Mouse (Mus musculus): Measurements from ENCODE around the gene Nlrc5. TPM values are rescaled to one million over a fixed set of nuclear protein-coding genes. Genes with fewer than 3 reads are reported as not detected.

Nlrc5 gene
- polyA plus RNA-seq, 1 experiment from 2014 or later, result not detected

DNA sequence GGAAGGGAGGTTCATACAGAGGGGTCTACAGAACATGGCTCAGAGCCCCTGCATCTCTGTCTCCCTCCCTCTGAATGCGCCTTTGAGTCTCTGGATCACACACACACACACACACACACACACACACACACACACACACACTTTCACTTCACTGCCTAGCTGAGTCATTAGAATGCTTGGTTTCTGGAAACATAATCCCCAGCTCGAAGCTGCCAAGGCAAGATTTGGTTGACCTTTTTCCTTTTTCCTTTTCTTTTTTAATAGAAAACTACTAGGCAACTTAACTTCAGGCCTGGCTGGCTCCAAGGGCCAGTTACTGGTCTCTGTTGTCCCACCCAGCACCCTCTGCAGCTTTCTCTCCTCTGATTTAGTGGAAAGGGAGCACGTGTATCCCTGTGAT, 82.6 kb downstream of the Nlrc5 start:
- H3K9me3 ChIP-seq (replicated peaks; ENCODE audit: control insufficient read depth, low read length), result no peaks in the 10 kb centered on the region
- no peak overlapping the region for H3K4me3 ChIP-seq (ENCODE audit: low read depth, low read length)
- H3K4me1 ChIP-seq (ENCODE audit: control insufficient read depth, insufficient read depth, low read length), result no peaks in the 10 kb centered on the region; the same call in 1 of the 2 replicates
- no peaks in the 10 kb centered on the region for H3K36me3 ChIP-seq (ENCODE audit: control insufficient read depth, insufficient read depth, low read length)
- ATAC-seq (replicated peaks; ENCODE audit: insufficient number of reproducible peaks, low FRiP score, low TSS enrichment), result no peak
- 36% methylated on average over 3 of the region's 3 CpGs for WGBS (ENCODE audit: insufficient replicate concordance)
- H3K4me2 ChIP-seq, result no peak overlapping the region
- H3K27ac ChIP-seq (ENCODE audit: low read depth, low read length), result no peak overlapping the region
- no peak overlapping the region for H3K9ac ChIP-seq (ENCODE audit: low read depth, low read length)
- peaks cover 20% of the 10 kb centered on the region for H3K27me3 ChIP-seq (ENCODE audit: control insufficient read depth, insufficient read depth, low read length)

DNA sequence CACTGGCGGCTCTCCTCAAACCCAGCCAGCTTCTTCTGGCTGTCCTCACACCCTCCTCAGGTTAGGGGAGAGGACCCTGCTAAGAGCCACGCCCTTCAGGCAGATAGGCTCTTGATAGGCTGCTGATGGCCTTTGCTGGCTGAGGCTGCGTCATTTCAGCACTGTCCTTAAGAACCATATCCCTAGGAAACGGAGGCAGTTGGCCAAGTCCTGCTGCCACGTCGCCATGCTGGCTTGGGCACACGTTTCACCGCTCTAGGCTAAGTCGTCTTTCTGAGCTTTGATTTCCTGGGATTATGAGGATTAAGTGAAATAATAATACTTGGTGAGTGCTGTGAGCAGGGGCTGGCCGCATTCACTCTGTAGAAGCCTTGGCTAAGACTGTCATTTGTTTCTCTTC, 84.2 kb downstream of the Nlrc5 start:
- no peaks in the 10 kb centered on the region; the same call in 1 of the 2 replicates for H3K4me1 ChIP-seq (ENCODE audit: control insufficient read depth, insufficient read depth, low read length)
- ATAC-seq (replicated peaks; ENCODE audit: insufficient number of reproducible peaks, low FRiP score, low TSS enrichment), result no peak
- H3K4me2 ChIP-seq, result no peak overlapping the region
- H3K9me3 ChIP-seq (replicated peaks; ENCODE audit: control insufficient read depth, low read length), result no peaks in the 10 kb centered on the region
- no peak overlapping the region for H3K27ac ChIP-seq (ENCODE audit: low read depth, low read length)
- 70% methylated on average over 10 of the region's 10 CpGs for WGBS (ENCODE audit: insufficient replicate concordance)
- no peak overlapping the region for H3K4me3 ChIP-seq (ENCODE audit: low read depth, low read length)
- no peaks in the 10 kb centered on the region for H3K36me3 ChIP-seq (ENCODE audit: control insufficient read depth, insufficient read depth, low read length)
- peaks cover 24% of the 10 kb centered on the region for H3K27me3 ChIP-seq (ENCODE audit: control insufficient read depth, insufficient read depth, low read length)
- no peak overlapping the region for H3K9ac ChIP-seq (ENCODE audit: low read depth, low read length)

- WGBS (ENCODE audit: insufficient replicate concordance), result 84% methylated on average over 5 of the region's 5 CpGs
- no peak overlapping the region for H3K4me3 ChIP-seq (ENCODE audit: low read depth, low read length)
- peaks cover 23% of the 10 kb centered on the region for H3K27me3 ChIP-seq (ENCODE audit: control insufficient read depth, insufficient read depth, low read length)
- H3K9ac ChIP-seq (ENCODE audit: low read depth, low read length), result no peak overlapping the region
- no peaks in the 10 kb centered on the region; the same call in 1 of the 2 replicates for H3K4me1 ChIP-seq (ENCODE audit: control insufficient read depth, insufficient read depth, low read length)
- no peak overlapping the region for H3K4me2 ChIP-seq
- no peaks in the 10 kb centered on the region for H3K9me3 ChIP-seq (replicated peaks; ENCODE audit: control insufficient read depth, low read length)
- no peaks in the 10 kb centered on the region for H3K36me3 ChIP-seq (ENCODE audit: control insufficient read depth, insufficient read depth, low read length)
- no peak overlapping the region for H3K27ac ChIP-seq (ENCODE audit: low read depth, low read length)
- ATAC-seq (replicated peaks; ENCODE audit: insufficient number of reproducible peaks, low FRiP score, low TSS enrichment), result no peak
Measured at GRCm38 (mm10) chr8:94519021-94519420, 84.9 kb downstream of the Nlrc5 start.

DNA sequence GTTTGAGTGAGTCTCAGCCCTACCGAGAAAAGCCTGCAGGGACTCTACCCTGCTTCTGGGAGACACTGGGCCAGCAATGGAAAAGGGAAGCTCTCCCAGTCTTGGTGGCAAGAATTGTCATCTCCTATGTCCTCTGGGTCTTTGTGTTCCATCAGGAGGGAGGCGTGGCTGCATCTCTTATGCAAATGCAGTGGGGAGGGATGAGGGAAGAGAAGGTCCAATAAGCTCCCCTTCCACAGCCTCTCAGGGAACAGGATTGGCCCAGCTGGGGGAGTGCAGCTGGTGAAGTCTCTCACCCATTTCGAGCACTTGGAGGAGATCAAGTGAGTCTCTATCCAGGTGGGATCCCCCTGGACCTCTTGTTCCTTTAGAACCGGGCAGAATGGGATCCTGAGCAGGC, 87.3 kb downstream of the Nlrc5 start:
- Histone ChIP-seq H3K9ac (ENCODE audit: low read depth, low read length) (no peak overlapping the region), H3K4me3 (ENCODE audit: low read depth, low read length) (no peak overlapping the region), H3K27me3 (ENCODE audit: control insufficient read depth, insufficient read depth, low read length) (peaks cover 19% of the 10 kb centered on the region), H3K9me3 (replicated peaks; ENCODE audit: control insufficient read depth, low read length) (no peaks in the 10 kb centered on the region), H3K36me3 (ENCODE audit: control insufficient read depth, insufficient read depth, low read length) (no peaks in the 10 kb centered on the region), H3K4me1 (ENCODE audit: control insufficient read depth, insufficient read depth, low read length) (no peaks in the 10 kb centered on the region; the same call in 1 of the 2 replicates), H3K27ac (ENCODE audit: low read depth, low read length) (no peak overlapping the region), H3K4me2 (no peak overlapping the region)
- 52% methylated on average over 4 of the region's 4 CpGs for WGBS (ENCODE audit: insufficient replicate concordance)
- ATAC-seq (replicated peaks; ENCODE audit: insufficient number of reproducible peaks, low FRiP score, low TSS enrichment), result no peak

DNA sequence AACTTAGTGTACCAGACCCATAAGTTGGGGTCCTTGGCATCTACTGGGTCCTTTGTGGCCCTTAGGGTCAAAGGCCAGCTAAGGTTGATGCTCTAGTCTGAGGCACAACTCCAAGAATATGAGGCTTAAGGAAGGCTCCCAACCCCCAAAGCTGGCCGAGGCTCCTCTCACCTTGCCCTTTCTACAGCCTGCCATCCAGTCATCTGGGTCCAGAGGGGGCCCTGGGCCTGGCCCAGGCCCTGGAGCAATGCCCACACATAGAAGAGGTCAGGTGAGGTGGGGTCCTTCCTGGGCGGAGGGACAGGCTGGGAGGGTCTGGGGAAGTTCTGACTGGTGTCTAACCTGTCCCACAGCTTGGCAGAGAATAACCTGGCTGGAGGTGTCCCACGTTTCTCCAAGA, 88.3 kb downstream of the Nlrc5 start:
- no peak overlapping the region for H3K4me3 ChIP-seq (ENCODE audit: low read depth, low read length)

DNA sequence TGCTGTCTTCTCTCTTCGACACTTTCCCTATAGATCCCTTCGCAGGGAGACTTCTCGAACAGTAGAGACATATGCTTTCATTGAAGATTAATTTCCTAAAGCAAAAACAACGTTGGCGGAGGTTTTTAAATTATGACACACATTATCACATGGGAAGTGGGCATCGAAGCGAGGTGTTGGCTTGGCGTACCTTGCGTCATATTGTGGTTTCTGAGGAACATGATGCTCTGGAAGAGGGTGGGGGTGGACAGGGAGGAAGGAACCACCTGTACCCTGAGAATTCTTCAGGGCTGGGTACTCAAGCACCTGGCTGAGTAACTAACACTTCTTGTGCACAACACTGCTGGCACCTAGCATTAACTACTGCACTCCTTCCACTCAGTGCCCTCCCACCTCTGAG, 90.4 kb downstream of the Nlrc5 start:
- H3K36me3 ChIP-seq (ENCODE audit: control insufficient read depth, insufficient read depth, low read length), result no peaks in the 10 kb centered on the region
- H3K4me2 ChIP-seq, result no peak overlapping the region
- 78% methylated on average over 9 of the region's 9 CpGs for WGBS (ENCODE audit: insufficient replicate concordance)
- H3K27ac ChIP-seq (ENCODE audit: low read depth, low read length), result no peak overlapping the region
- no peak overlapping the region for H3K4me3 ChIP-seq (ENCODE audit: low read depth, low read length)
- H3K27me3 ChIP-seq (ENCODE audit: control insufficient read depth, insufficient read depth, low read length), result peaks cover 16% of the 10 kb centered on the region
- H3K9ac ChIP-seq (ENCODE audit: low read depth, low read length), result no peak overlapping the region
- no peak for ATAC-seq (replicated peaks; ENCODE audit: insufficient number of reproducible peaks, low FRiP score, low TSS enrichment)
- no peaks in the 10 kb centered on the region for H3K9me3 ChIP-seq (replicated peaks; ENCODE audit: control insufficient read depth, low read length)
- H3K4me1 ChIP-seq (ENCODE audit: control insufficient read depth, insufficient read depth, low read length), result no peaks in the 10 kb centered on the region; the same call in 1 of the 2 replicates

More for the DNA sequence above, 88.3 kb downstream of the Nlrc5 start:
- H3K4me2 ChIP-seq, result no peak overlapping the region
- H3K9me3 ChIP-seq (replicated peaks; ENCODE audit: control insufficient read depth, low read length), result no peaks in the 10 kb centered on the region
- H3K9ac ChIP-seq (ENCODE audit: low read depth, low read length), result no peak overlapping the region
- peaks cover 16% of the 10 kb centered on the region for H3K27me3 ChIP-seq (ENCODE audit: control insufficient read depth, insufficient read depth, low read length)
- no peaks in the 10 kb centered on the region for H3K36me3 ChIP-seq (ENCODE audit: control insufficient read depth, insufficient read depth, low read length)
- ATAC-seq (replicated peaks; ENCODE audit: insufficient number of reproducible peaks, low FRiP score, low TSS enrichment), result no peak; the same call in 1 of the 2 replicates
- H3K27ac ChIP-seq (ENCODE audit: low read depth, low read length), result no peak overlapping the region
- H3K4me1 ChIP-seq (ENCODE audit: control insufficient read depth, insufficient read depth, low read length), result no peaks in the 10 kb centered on the region; the same call in 1 of the 2 replicates
- 73% methylated on average over 3 of the region's 3 CpGs for WGBS (ENCODE audit: insufficient replicate concordance)

DNA sequence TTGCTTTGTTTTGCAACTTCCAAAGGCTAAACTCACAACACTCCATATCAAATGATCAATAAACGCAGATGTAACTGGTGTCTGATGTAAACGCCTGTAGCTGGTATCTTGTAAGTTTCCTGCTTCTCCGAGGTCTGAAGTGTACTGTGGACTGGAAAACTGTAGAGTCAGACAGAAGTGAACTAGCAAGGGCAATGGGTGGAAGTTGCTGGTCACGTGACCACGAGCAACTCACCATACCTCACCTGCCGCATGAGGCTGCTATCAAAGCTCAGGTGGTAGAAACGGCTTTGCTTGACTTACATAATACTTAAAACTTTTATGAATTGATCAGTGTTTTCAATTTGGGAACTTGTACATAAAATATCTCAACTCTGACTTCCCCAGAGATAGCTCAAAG, 93.0 kb downstream of the Nlrc5 start:
- H3K9ac ChIP-seq (ENCODE audit: low read depth, low read length), result no peak overlapping the region
- no peaks in the 10 kb centered on the region for H3K9me3 ChIP-seq (replicated peaks; ENCODE audit: control insufficient read depth, low read length)
- no peaks in the 10 kb centered on the region for H3K36me3 ChIP-seq (ENCODE audit: control insufficient read depth, insufficient read depth, low read length)
- H3K4me2 ChIP-seq, result no peak overlapping the region
- no peak for ATAC-seq (replicated peaks; ENCODE audit: insufficient number of reproducible peaks, low FRiP score, low TSS enrichment)
- no peak overlapping the region for H3K4me3 ChIP-seq (ENCODE audit: low read depth, low read length)
- no peaks in the 10 kb centered on the region for H3K4me1 ChIP-seq (ENCODE audit: control insufficient read depth, insufficient read depth, low read length)
- H3K27ac ChIP-seq (ENCODE audit: low read depth, low read length), result no peak overlapping the region
- 67% methylated on average over 7 of the region's 7 CpGs for WGBS (ENCODE audit: insufficient replicate concordance)
- peaks cover 19% of the 10 kb centered on the region for H3K27me3 ChIP-seq (ENCODE audit: control insufficient read depth, insufficient read depth, low read length)

GRCm38 (mm10) chr8:94528245-94528644, 94.1 kb downstream of the Nlrc5 start:
- H3K36me3 ChIP-seq (ENCODE audit: control insufficient read depth, insufficient read depth, low read length), result no peaks in the 10 kb centered on the region
- 46% methylated on average over 4 of the region's 4 CpGs for WGBS (ENCODE audit: insufficient replicate concordance)
- H3K4me3 ChIP-seq (ENCODE audit: low read depth, low read length), result no peak overlapping the region
- no peak overlapping the region for H3K9ac ChIP-seq (ENCODE audit: low read depth, low read length)
- H3K4me2 ChIP-seq, result no peak overlapping the region
- H3K27me3 ChIP-seq (ENCODE audit: control insufficient read depth, insufficient read depth, low read length), result peaks cover 19% of the 10 kb centered on the region
- no peak for ATAC-seq (replicated peaks; ENCODE audit: insufficient number of reproducible peaks, low FRiP score, low TSS enrichment)
- no peak overlapping the region for H3K27ac ChIP-seq (ENCODE audit: low read depth, low read length)
- no peaks in the 10 kb centered on the region for H3K9me3 ChIP-seq (replicated peaks; ENCODE audit: control insufficient read depth, low read length)
- no peaks in the 10 kb centered on the region; the same call in 1 of the 2 replicates for H3K4me1 ChIP-seq (ENCODE audit: control insufficient read depth, insufficient read depth, low read length)

DNA sequence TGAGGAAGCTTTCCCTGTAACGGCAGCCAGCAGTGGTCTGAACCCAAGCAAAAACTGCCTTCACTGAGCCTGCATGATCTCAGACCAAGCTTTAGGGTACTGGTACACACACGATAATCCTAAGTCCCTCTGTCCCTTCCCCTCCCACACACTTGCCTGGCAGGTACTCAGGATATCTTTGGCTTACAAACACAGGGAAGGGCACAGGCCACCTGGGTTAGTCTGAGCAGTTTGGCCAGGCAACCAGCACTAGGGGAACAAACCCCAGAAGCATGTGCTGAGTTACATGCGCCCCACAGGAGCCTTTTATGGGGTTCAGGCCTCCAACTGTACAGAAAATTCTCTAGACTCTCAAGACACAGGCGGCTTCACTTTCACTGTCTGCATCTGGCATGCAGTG, 95.7 kb downstream of the Nlrc5 start:
- no peaks in the 10 kb centered on the region for H3K36me3 ChIP-seq (ENCODE audit: control insufficient read depth, insufficient read depth, low read length)
- H3K4me1 ChIP-seq (ENCODE audit: control insufficient read depth, insufficient read depth, low read length), result peaks cover 3% of the 10 kb centered on the region; the same call in 1 of the 2 replicates
- H3K9me3 ChIP-seq (replicated peaks; ENCODE audit: control insufficient read depth, low read length), result no peaks in the 10 kb centered on the region
- no peak overlapping the region for H3K4me3 ChIP-seq (ENCODE audit: low read depth, low read length)
- no peak overlapping the region for H3K27ac ChIP-seq (ENCODE audit: low read depth, low read length)
- WGBS (ENCODE audit: insufficient replicate concordance), result 69% methylated on average over 4 of the region's 4 CpGs
- peaks cover 32% of the 10 kb centered on the region for H3K27me3 ChIP-seq (ENCODE audit: control insufficient read depth, insufficient read depth, low read length)
- no peak overlapping the region for H3K4me2 ChIP-seq
- H3K9ac ChIP-seq (ENCODE audit: low read depth, low read length), result no peak overlapping the region
- ATAC-seq (replicated peaks; ENCODE audit: insufficient number of reproducible peaks, low FRiP score, low TSS enrichment), result no peak

All from heart, embryonic 11.5 days (tissue).